Mouse (Mus musculus) WW6 (cell line): Measurements from ENCODE around the gene Pir.
A peak's percentile ranks its signal among the peaks of the same experiment; 100 is the strongest.

ENCODE experiments used
- DNase-seq: peaks from one replicate; pipeline ENCODE4 v3.0.0-alpha.2; 2013; ENCODE audit warnings: low read depth, low spot score

Pir gene

GRCm38 (mm10) chrX:164269285-164269761, at the start of gene Pir:
Pir (plus strand) TSS chrX:164269371.
- DNase-seq = peak; percentile 65

DNA sequence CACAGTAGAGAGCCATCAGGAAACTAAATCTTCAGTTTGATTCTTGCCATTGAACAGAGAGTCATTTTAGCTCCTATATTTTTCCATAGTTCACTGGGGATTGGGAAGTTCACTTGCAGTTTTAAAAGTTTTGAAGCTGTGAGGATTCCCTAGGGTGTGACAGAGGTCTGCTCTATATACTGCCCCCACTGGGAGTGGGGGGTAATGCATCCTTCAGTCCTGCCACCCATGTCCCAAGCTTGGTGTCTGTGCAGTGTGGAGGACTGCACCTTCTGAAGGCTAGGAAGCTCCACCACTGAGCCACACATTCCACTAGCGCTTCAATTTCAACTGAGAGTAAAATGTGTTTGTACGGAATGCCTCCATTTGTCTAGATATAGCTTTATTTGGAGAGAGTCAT, 47.2 kb upstream of the Pir start:
- no peak for DNase-seq

DNA sequence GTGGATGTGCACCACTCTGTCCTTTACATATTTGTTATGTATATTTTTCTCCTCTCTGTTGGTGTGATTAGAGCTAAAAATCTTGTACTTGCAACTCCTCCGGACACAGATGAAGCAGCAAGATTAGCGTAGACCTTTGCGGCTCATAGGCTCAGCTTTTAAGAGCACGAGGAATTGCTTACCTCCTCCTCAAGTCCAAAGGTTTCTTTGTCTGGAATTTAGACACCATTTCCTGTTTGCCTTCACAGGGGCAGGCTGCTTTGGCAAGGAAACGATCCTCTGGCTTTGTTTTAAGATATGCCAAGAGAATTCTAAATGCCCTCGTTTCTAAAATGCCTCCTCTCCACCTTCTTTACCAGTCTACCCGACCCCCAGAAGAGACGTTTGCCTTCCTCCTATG, 35.8 kb upstream of the Pir start:
- DNase-seq = no peak

DNA sequence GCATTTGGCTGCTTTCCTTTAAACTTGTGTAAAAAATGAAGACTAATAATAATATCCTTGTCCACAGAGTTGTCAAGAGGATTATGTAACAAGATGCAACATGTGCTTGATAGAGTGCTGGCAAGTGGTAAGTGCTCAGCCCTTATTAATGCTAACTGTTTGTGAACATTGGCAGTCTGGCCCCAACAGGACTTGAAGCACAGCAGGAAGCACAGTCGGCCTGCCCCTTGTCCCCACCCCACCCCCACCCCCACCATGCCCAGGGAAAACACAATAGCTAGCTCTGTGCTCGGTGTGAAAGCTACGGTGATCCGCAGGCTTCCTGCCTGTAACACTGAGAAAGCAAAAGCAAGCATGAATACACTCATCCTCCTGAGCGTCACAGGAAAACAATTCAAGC, 23.5 kb upstream of the Pir start:
- no peak for DNase-seq

DNA sequence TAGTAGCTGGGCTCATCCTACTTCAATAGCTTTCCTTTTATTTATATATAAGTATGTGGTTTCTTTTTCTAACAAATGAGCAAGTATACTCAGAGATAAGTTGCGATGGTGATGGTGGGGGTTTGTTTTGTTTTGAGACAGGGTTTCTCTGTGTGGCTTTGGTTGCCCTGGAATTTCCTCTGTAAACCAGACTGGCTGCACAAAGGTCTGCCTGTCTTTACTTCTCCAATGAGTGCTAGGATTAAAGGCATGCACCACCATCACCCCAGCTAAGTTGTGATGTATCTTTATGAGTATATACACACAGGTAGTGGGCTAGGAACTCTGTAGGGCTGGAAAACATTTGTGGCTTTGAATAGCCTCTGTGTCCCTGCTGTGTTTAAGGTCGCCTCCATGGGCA, 22.4 kb upstream of the Pir start:
- DNase-seq = no peak

GRCm38 (mm10) chrX:164256527-164256926, 12.6 kb upstream of the Pir start:
- no peak for DNase-seq

GRCm38 (mm10) chrX:164258057-164258456, 11.1 kb upstream of the Pir start, which contains the start of gene Bmx:
Bmx (minus strand) TSS chrX:164258193.
- no peak for DNase-seq

DNA sequence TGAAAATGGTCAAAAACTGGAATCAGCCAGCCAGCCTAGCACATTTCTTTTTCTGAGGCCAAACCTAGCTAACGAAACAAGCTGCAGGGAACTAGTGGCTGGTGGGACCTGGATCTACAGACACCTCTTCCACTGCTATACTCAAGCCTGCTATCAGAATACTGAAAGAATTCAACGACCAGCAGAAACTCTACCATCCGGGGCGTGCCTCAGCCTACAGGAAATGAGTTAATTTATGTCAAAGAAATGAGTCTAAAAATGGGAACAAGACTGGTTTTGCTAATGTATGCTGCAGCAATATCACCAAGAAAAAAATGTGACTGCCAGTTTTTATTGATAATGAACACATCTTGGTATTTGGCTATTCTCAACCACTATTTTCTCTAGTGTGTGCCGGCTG, 10.5 kb upstream of the Pir start:
- no peak for DNase-seq

- DNase-seq = peak; percentile 5
Measured at GRCm38 (mm10) chrX:164262286-164262685, 6.9 kb upstream of the Pir start.

DNA sequence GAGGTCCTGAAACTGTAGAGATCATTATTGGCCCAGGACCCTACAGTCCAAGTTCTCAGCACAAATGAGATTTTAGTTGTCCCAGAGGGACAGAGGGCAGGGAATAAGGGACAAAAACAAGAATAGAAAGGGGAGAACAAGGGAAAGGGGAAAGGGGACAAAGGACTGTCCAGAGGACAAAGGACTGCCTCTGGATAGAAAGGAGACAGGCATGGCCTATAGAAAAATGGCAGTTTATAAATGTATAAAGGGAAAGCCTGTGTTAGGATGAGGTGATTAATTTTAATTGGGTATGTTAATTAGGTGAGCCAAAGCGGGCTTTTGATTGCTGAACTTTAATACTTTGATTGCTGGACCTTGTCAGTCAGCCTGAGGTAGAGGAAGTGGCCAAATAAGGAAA, 4.3 kb upstream of the Pir start:
- DNase-seq = no peak

DNA sequence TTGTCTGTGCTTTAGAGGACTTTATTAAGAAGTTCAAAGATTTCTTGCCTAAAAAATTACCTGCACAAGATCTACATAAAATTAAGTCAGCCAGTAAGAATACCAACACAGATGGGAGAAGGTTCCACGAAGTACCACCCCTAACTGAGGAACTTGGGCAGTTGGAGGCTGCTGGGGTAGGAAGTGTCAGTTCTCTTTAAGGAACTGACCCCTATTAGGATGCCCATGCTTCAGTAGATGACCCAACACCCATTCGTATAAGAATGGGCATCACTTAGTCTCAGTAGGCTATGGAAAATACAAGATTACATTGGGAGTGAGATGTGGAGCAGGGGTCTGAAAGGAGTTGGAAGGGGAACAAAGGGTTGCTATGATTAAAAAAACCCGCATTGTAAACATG, 1.4 kb downstream of the Pir start:
- no peak for DNase-seq

GRCm38 (mm10) chrX:164275536-164275935, 6.4 kb downstream of the Pir start:
- no peak for DNase-seq

- no peak for DNase-seq
Measured at GRCm38 (mm10) chrX:164280918-164281647, 11.9 kb downstream of the Pir start.

DNA sequence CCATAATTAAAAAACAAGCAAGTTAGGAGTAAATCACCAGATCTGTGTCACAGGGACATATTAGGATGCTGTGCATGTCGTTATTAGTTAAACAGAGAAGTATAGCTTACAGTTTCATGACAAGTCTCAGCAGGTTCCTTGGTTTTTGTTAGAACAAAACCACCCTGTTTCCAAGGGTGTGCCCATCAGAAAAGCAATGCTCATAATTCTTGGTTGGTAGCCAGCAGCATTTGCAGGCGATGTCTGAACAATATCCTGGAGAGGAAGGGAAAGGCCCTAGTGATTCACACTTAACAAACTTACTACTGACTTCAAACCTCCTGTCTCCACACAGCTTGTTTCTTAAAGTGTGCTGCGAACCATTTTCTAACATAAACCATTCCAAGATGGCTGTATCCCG, 14.6 kb downstream of the Pir start:
- no peak for DNase-seq

- DNase-seq = no peak
Measured at GRCm38 (mm10) chrX:164287077-164287476, 17.9 kb downstream of the Pir start.

- no peak for DNase-seq
Measured at GRCm38 (mm10) chrX:164291147-164291546, 22.0 kb downstream of the Pir start.

DNA sequence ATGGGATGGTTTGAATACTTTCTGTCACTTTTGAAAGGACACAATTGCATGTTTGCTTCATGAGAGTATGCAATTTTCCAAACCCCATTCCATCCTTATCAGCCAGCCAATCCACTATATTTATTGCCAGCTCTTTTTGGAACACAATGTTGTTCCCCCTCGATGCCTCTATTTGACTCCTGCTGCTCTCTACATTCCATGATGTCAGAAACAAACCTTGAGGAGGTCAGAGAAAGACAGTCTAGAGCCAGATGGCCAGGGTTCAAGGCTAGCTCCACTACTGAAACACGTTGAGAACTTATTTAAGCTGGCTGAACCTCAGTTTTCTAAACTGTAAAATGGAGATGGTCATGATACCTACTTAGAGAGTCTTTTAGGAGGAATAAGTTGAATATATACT, 37.1 kb downstream of the Pir start:
- no peak for DNase-seq

DNA sequence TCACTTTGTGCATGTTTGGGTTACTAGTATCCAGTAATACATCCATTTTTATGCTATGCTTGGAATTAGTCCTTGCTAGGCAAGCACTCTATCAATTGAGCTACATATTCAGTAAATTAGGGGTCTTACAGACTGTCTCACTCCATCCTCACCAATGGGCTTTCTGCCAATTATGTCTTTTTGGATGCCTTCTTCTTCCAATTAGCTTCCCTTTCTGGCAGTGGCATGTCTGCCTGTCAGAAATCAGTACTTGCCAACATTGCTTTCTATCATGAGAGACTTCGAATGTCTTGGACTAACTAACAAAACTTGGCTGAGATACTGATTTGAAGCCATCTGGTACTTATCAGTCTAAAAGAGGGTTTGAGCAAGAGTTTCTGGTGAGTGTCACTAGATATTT, 44.7 kb downstream of the Pir start:
- no peak for DNase-seq

GRCm38 (mm10) chrX:164318554-164318953, 49.4 kb downstream of the Pir start:
- no peak for DNase-seq

DNA sequence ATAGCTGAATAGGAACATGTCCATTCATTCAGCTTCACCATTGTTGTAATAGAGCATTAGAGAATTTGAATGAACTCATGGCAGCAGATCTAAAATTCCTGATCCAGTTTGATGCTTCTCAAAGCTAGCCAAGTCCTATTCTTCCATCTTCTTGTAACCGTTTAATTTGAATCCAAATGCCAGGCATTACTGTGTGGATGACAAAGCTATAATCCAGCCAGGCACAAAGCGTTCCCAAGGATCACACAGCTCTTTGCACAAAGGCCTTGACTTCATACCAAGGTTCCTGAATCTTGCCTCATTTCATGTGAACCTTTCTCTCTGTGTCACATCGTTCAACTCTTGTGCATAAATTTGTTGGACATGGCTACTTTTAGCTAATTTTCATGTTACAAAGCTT, 50.9 kb downstream of the Pir start:
- no peak for DNase-seq

- no peak for DNase-seq
Measured at GRCm38 (mm10) chrX:164322492-164322891, 53.3 kb downstream of the Pir start.

DNA sequence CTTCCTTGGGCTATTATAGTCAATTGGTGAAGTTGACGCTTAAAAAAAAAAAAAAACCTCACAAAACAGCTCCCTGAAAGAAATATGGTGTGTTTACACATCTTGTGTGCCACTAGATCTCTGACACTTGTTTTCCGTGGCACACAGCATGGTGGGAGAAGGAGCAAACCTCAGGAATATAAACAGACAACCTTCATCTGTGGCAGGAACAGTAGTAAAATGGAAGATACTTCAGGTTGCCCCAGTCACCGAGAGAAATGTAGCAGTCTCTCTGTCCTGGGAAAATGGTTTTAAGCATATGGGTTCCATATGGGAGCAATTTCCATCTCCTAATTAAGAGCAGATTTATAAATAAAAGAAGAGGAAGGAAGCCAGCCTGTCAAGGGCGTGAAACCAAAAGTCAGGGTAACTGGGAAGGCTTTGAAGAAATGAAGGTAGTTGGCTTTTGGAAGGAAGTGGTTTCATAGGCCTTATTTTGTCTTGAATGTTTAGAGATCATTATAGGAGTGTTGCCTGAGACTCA, 54.3 kb downstream of the Pir start:
- no peak for DNase-seq

- DNase-seq = no peak
Measured at GRCm38 (mm10) chrX:164330351-164330750, 61.2 kb downstream of the Pir start.

DNA sequence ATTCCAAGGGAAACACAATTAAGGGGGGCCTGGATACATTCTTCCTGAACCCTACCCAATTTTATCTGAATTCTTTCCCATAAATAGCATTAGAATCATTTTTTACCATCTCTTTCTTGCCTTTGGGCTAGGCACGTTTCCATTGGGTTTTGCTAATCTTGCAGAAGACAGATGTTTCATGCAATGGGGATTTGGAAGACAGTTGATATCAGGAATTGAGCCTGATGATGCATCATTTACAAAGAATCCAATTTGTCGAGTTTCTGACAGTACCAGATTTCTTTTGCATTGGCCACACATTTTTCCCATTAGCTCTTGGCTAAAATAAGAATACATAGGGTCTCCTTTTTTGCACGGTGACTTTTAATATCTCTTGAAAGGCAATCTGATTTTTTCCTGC, 61.6 kb downstream of the Pir start:
- no peak for DNase-seq
